Mouse (Mus musculus) liver, adult 2 months (tissue): ENCODE data around the gene Pnmt.

Source experiments
- CTCF ChIP-seq: fragments of 200-500 bp; IDR thresholded peaks from 2 replicates; pipeline ENCODE4 v1.5.1; 2011; ENCODE audit warnings: low read depth, low read length, control low read depth
- POLR2A ChIP-seq: fragments of 200-500 bp; IDR thresholded peaks from 2 replicates; pipeline ENCODE4 v1.6.1; 2011; ENCODE audit warnings: low read length, control low read depth; ENCODE audit not compliant: insufficient read depth; ENCODE audit errors: extremely low read depth

GRCm38 (mm10) chr11:98409341-98409822, 23.1 kb downstream of the Pnmt start:
- TF ChIP-seq CTCF (no peak), POLR2A (no peak)
